Comparison of ENCODE assay signal across 8 mouse cellular contexts in genomic region chrX:71816401-71816857, GRCm38 (mm10). TPM values are rescaled to one million over a fixed set of nuclear protein-coding genes. Genes with fewer than 3 reads are reported as not detected.
DNase-seq lines count a peak whose midpoint lies in the region; ATAC-seq lines count a peak whose summit lies in the region.

No protein-coding gene starts in this region.

- no peaks in the 10 kb centered on the region for H3K27me3 ChIP-seq in heart, embryonic 14.5 days (ENCODE audit: control insufficient read depth, insufficient read depth, low read length)
- no peaks in the 10 kb centered on the region for H3K27me3 ChIP-seq in liver, embryonic 13.5 days
- no peaks in the 10 kb centered on the region for H3K27me3 ChIP-seq in stomach, embryonic 16.5 days (ENCODE audit: control insufficient read depth, insufficient read depth, low read length)

- H3K4me2 ChIP-seq in heart, embryonic 14.5 days (ENCODE audit: low read length), result peak overlapping the region; percentile 69
- H3K4me2 ChIP-seq in liver, embryonic 13.5 days, result peak overlapping the region; percentile 64
- H3K4me2 ChIP-seq in stomach, embryonic 16.5 days (ENCODE audit: low read depth, low read length), result peak overlapping the region; percentile 45

- peak; percentile 90 for DNase-seq in CD4-positive, CD25-positive, alpha-beta regulatory T cell, adult 2 months (ENCODE audit: low read depth, low spot score)
- peak; percentile 53 for DNase-seq in fibroblast of lung, adult 2 months (ENCODE audit: low read depth)
- DNase-seq in kidney, postnatal 14 days, result peak; percentile 92
- peak; percentile 76 for DNase-seq in liver, embryonic 13.5 days
- peak; percentile 69 for DNase-seq in neural tube, embryonic 10.5 days (ENCODE audit: extremely low spot score, low spot score)

- H3K9ac ChIP-seq in heart, embryonic 14.5 days (ENCODE audit: low read length), result peak overlapping the region; percentile 83
- peak overlapping the region; percentile 77 for H3K9ac ChIP-seq in liver, embryonic 13.5 days
- peak overlapping the region; percentile 82 for H3K9ac ChIP-seq in stomach, embryonic 16.5 days (ENCODE audit: low read length)

- H3K9me3 ChIP-seq in heart, embryonic 14.5 days (ENCODE audit: control insufficient read depth, low read length), result no peaks in the 10 kb centered on the region
- H3K9me3 ChIP-seq in liver, embryonic 13.5 days (replicated peaks), result no peaks in the 10 kb centered on the region
- no peaks in the 10 kb centered on the region for H3K9me3 ChIP-seq in stomach, embryonic 16.5 days (replicated peaks; ENCODE audit: control insufficient read depth, low read length)

- H3K36me3 ChIP-seq in heart, embryonic 14.5 days (ENCODE audit: control insufficient read depth, insufficient read depth, low read length), result 0 out of 2 replicates have a peak, but pooled peaks cover 3% of the 10 kb centered on the region
- no peaks in the 10 kb centered on the region for H3K36me3 ChIP-seq in liver, embryonic 13.5 days
- H3K36me3 ChIP-seq in stomach, embryonic 16.5 days (ENCODE audit: control insufficient read depth, insufficient read depth, low read length), result no peaks in the 10 kb centered on the region

- H3K4me3 ChIP-seq in brown adipose tissue, adult 24 weeks (ENCODE audit: insufficient read depth, low read depth, low read length), result peak overlapping the region; percentile 91
- peak overlapping the region; percentile 69 to 86 for H3K4me3 ChIP-seq in heart, embryonic 14.5 days (ENCODE audit: control insufficient read depth in 1 of 2, insufficient read depth in 1 of 2, low read depth in 1 of 2, low read length in 2 of 2)
- H3K4me3 ChIP-seq in liver, embryonic 13.5 days (replicated peaks), result peak overlapping the region; percentile 72
- H3K4me3 ChIP-seq in stomach, embryonic 16.5 days (replicated peaks; ENCODE audit: low read length), result peak overlapping the region; percentile 72

- H3K4me1 ChIP-seq in brown adipose tissue, adult 24 weeks (ENCODE audit: control insufficient read depth, insufficient read depth, insufficient read length, low read length), result no peaks in the 10 kb centered on the region
- H3K4me1 ChIP-seq in heart, embryonic 14.5 days (ENCODE audit: control insufficient read depth in 2 of 2, insufficient read depth in 2 of 2, low read length in 2 of 2), result no peaks in the 10 kb centered on the region; a peak in 1 of 4 replicates
- peaks cover 6% of the 10 kb centered on the region; the same call in 1 of the 2 replicates for H3K4me1 ChIP-seq in liver, embryonic 13.5 days (replicated peaks)
- H3K4me1 ChIP-seq in stomach, embryonic 16.5 days (ENCODE audit: control insufficient read depth, insufficient read depth, low read length), result no peaks in the 10 kb centered on the region

- peak overlapping the region; percentile 95 for H3K27ac ChIP-seq in brown adipose tissue, adult 24 weeks (replicated peaks; ENCODE audit: low read depth, low read length)
- peak overlapping the region; percentile 83 to 94 for H3K27ac ChIP-seq in heart, embryonic 14.5 days (replicated peaks in 1 of 2; ENCODE audit: control insufficient read depth in 1 of 2, insufficient read depth in 1 of 2, low read depth in 2 of 2, low read length in 2 of 2)
- peak overlapping the region; percentile 82 for H3K27ac ChIP-seq in liver, embryonic 13.5 days
- H3K27ac ChIP-seq in stomach, embryonic 16.5 days (ENCODE audit: low read length), result peak overlapping the region; percentile 80

- 13% methylated on average over 52 of the region's 52 CpGs for WGBS in heart, embryonic 14.5 days
- 18% methylated on average over 47 of the region's 52 CpGs for WGBS in liver, embryonic 13.5 days (ENCODE audit: insufficient replicate concordance)
- 12% methylated on average over 52 of the region's 52 CpGs for WGBS in stomach, embryonic 16.5 days

- ATAC-seq in heart, embryonic 14.5 days (ENCODE audit: insufficient number of reproducible peaks, insufficient read depth, low FRiP score, low read depth), result peak; percentile 94
- ATAC-seq in liver, embryonic 13.5 days (ENCODE audit: low read depth), result peak; percentile 97
- peak; percentile 97 for ATAC-seq in stomach, embryonic 16.5 days (ENCODE audit: insufficient read depth, low FRiP score)

RNA-seq across cellular contexts. Expression of gene Vma21, which starts 0.7 kb away (rescaled TPM):
- polyA plus RNA-seq in brown adipose tissue, adult 24 weeks (2012; ENCODE audit: insufficient read depth, insufficient read length, missing spikeins), result 53.7 and 63.9 TPM in 2 replicates
- polyA plus RNA-seq in heart, embryonic 14.5 days (2014; fragmentation: Nextera tagmentation; extraction: Ambion mirVana), result 39.5 and 44.0 TPM in 2 replicates
- polyA plus RNA-seq in liver, embryonic 13.5 days (2015; fragmentation: Nextera tagmentation; extraction: Ambion mirVana), result 36.9 and 39.0 TPM in 2 replicates
- polyA plus RNA-seq in stomach, embryonic 16.5 days (2015; fragmentation: Nextera tagmentation; extraction: Ambion mirVana), result 43.8 and 51.5 TPM in 2 replicates

Comparison
In these comparisons a context has a peak if more than half of its experiments do, and no peak if none do; other contexts are left out.
1. Peak in every context shown above with its lines: DNase-seq, ATAC-seq, H3K4me3 ChIP-seq and H3K27ac ChIP-seq.